Mouse (Mus musculus): Measurements from ENCODE around the gene Slc7a5.

DNA sequence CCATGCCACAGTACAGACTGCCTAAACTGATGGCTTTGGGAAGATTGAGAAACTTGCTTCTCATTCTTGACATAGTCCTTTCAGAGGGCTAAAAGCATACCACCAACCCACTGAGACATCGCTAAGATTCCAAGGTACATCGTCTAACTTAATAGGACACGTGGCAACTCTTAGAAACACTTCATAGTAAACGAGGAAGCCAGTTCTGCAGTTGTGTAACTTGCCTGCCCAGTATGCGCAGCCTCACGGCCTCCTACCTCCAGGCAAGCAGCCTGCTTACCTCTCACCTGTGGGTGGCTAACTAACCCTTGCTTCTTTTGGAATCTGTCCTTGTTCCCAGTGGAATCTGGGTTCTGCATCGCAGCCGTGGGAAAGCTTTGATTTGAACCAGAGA, 1.7 kb upstream of the Slc7a5 start:
- TF ChIP-seq CTCF (IDR thresholded peaks at IDR 0.05; ENCODE audit: control insufficient read depth, insufficient read depth, insufficient replicate concordance, low read depth, low read length) (no peak), POLR2A (IDR thresholded peaks at IDR 0.05; ENCODE audit: control insufficient read depth, low read depth, low read length) (no peak)

Data from testis, adult 2 months (tissue).